Mouse (Mus musculus): Measurements from ENCODE around the gene Xylb. TPM values are rescaled to one million over a fixed set of nuclear protein-coding genes. Genes with fewer than 3 reads are reported as not detected.

Xylb gene
- polyA plus RNA-seq, 1 experiment = 5.5 TPM

DNA sequence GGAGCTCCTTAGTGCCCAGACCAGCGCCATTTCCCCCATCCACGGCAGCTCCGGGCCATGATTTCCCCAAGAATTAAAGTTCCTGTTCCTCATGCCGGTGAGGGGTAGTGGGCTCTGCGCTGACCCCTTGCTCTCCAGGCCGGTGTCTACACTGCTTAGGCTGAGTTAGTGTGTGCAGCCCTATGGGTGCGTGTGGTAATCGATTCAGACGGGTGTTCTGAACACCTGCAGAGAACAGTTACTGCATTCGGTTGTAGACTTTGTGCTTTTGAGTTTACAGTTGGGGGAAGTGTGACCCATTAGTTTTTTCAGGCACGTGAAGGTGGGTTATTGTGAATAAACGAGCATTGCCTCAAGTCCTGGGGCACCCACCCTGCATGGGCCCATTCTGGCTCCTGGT lies 80.9 kb downstream of the Xylb start:
- TF ChIP-seq CTCF (IDR thresholded peaks at IDR 0.05; ENCODE audit: low read depth, low read length) = no peak
- TF ChIP-seq POLR2A (IDR thresholded peaks at IDR 0.05; ENCODE audit: borderline replicate concordance, low read depth, low read length) = no peak

GRCm38 (mm10) chr9:119438498-119439000 lies 81.4 kb downstream of the Xylb start:
- Histone ChIP-seq H3K4me1 (ENCODE audit: control insufficient read depth, insufficient read depth, low read length) (peaks cover 22% of the 10 kb centered on the region), H3K27ac (ENCODE audit: insufficient read depth, low read depth, low read length) (no peak overlapping the region), H3K4me3 (ENCODE audit: insufficient read depth, low read length) (no peak overlapping the region)
- TF ChIP-seq POLR2A (IDR thresholded peaks at IDR 0.05; ENCODE audit: borderline replicate concordance, low read depth, low read length) (no peak), CTCF (IDR thresholded peaks at IDR 0.05; ENCODE audit: low read depth, low read length) (no peak)

More for the DNA sequence above, 80.9 kb downstream of the Xylb start:
- H3K4me1 ChIP-seq (ENCODE audit: control insufficient read depth, insufficient read depth, low read length) = peaks cover 22% of the 10 kb centered on the region
- H3K4me3 ChIP-seq (ENCODE audit: insufficient read depth, low read length) = no peak overlapping the region
- no peak overlapping the region for H3K27ac ChIP-seq (ENCODE audit: insufficient read depth, low read depth, low read length)

Other genes starting within 250 kb of the Xylb start
- gene Acaa1b, start 200.3 kb upstream of the Xylb start, polyA plus RNA-seq (2012; ENCODE audit: insufficient read depth, insufficient read length, missing spikeins) = not detected in 2 replicates
- not detected in 2 replicates for gene Gm47289, start 198.2 kb upstream of the Xylb start, polyA plus RNA-seq (2012; ENCODE audit: insufficient read depth, insufficient read length, missing spikeins)
- not detected in 2 replicates for gene Slc22a13, start 148.3 kb upstream of the Xylb start, polyA plus RNA-seq (2012; ENCODE audit: insufficient read depth, insufficient read length, missing spikeins)
- 27.8 and 29.2 TPM in 2 replicates for gene Oxsr1, start 35.0 kb upstream of the Xylb start, polyA plus RNA-seq (2012; ENCODE audit: insufficient read depth, insufficient read length, missing spikeins)
- gene Acaa1a, start 17.7 kb upstream of the Xylb start, polyA plus RNA-seq (2012; ENCODE audit: insufficient read depth, insufficient read length, missing spikeins) = 99.1 and 103 TPM in 2 replicates
- 83.8 and 93.5 TPM in 2 replicates for gene Myd88, start 16.0 kb upstream of the Xylb start, polyA plus RNA-seq (2012; ENCODE audit: insufficient read depth, insufficient read length, missing spikeins)
- not detected in 2 replicates for gene Slc22a14, start 8.2 kb downstream of the Xylb start, polyA plus RNA-seq (2012; ENCODE audit: insufficient read depth, insufficient read length, missing spikeins)
- gene Acvr2b, start 44.7 kb downstream of the Xylb start, polyA plus RNA-seq (2012; ENCODE audit: insufficient read depth, insufficient read length, missing spikeins) = 5.1 and 5.8 TPM in 2 replicates
- gene Exog, start 87.6 kb downstream of the Xylb start, polyA plus RNA-seq (2012; ENCODE audit: insufficient read depth, insufficient read length, missing spikeins) = 4.6 and 5.7 TPM in 2 replicates
- not detected in 2 replicates for gene Scn5a, start 221.6 kb downstream of the Xylb start, polyA plus RNA-seq (2012; ENCODE audit: insufficient read depth, insufficient read length, missing spikeins)

Data from bone marrow macrophage, adult 2 months (primary cell).